Mouse (Mus musculus): ENCODE results near the gene Ryr2. TPM values are rescaled to one million over a fixed set of nuclear protein-coding genes. Genes with fewer than 3 reads are reported as not detected.

Gene Ryr2
- polyA plus RNA-seq, 1 experiment from 2014 or later, result 1.8 TPM

GRCm38 (mm10) chr13:11868979-11869378 is 237.8 kb downstream of the Ryr2 start:
- Histone ChIP-seq H3K36me3 (ENCODE audit: control insufficient read depth, insufficient read depth, low read length) (no peaks in the 10 kb centered on the region), H3K4me1 (replicated peaks; ENCODE audit: control insufficient read depth, insufficient read depth, low read length) (no peaks in the 10 kb centered on the region), H3K9me3 (ENCODE audit: control insufficient read depth, low read length) (no peaks in the 10 kb centered on the region), H3K27me3 (replicated peaks; ENCODE audit: control insufficient read depth, insufficient read depth, low read length) (no peaks in the 10 kb centered on the region), H3K27ac (ENCODE audit: low read depth) (no peak overlapping the region), H3K4me3 (ENCODE audit: low read depth, low read length) (no peak overlapping the region), H3K4me2 (ENCODE audit: low read length) (no peak overlapping the region), H3K9ac (ENCODE audit: low read length) (no peak overlapping the region)
- ATAC-seq (replicated peaks; ENCODE audit: low FRiP score, low TSS enrichment, low read depth) (no peak), DNase-seq (ENCODE audit: low spot score) (no peak)
- WGBS, result 79% methylated on average over 2 of the region's 2 CpGs

- Histone ChIP-seq H3K4me3 (ENCODE audit: low read depth, low read length) (no peak overlapping the region), H3K4me1 (replicated peaks; ENCODE audit: control insufficient read depth, insufficient read depth, low read length) (no peaks in the 10 kb centered on the region), H3K27me3 (replicated peaks; ENCODE audit: control insufficient read depth, insufficient read depth, low read length) (no peaks in the 10 kb centered on the region), H3K27ac (ENCODE audit: low read depth) (no peak overlapping the region), H3K36me3 (ENCODE audit: control insufficient read depth, insufficient read depth, low read length) (no peaks in the 10 kb centered on the region), H3K9ac (ENCODE audit: low read length) (no peak overlapping the region), H3K9me3 (ENCODE audit: control insufficient read depth, low read length) (no peaks in the 10 kb centered on the region), H3K4me2 (ENCODE audit: low read length) (no peak overlapping the region)
- no peak for DNase-seq (ENCODE audit: low spot score)
- no peak for ATAC-seq (replicated peaks; ENCODE audit: low FRiP score, low TSS enrichment, low read depth)
- 47% methylated on average over 7 of the region's 7 CpGs for WGBS
These were observed 238.7 kb downstream of the Ryr2 start for GRCm38 (mm10) chr13:11868056-11868455.

- Histone ChIP-seq H3K27me3 (replicated peaks; ENCODE audit: control insufficient read depth, insufficient read depth, low read length) (no peaks in the 10 kb centered on the region), H3K4me3 (ENCODE audit: low read depth, low read length) (no peak overlapping the region), H3K36me3 (ENCODE audit: control insufficient read depth, insufficient read depth, low read length) (no peaks in the 10 kb centered on the region), H3K4me1 (replicated peaks; ENCODE audit: control insufficient read depth, insufficient read depth, low read length) (no peaks in the 10 kb centered on the region), H3K27ac (ENCODE audit: low read depth) (no peak overlapping the region), H3K9me3 (ENCODE audit: control insufficient read depth, low read length) (no peaks in the 10 kb centered on the region), H3K4me2 (ENCODE audit: low read length) (no peak overlapping the region), H3K9ac (ENCODE audit: low read length) (no peak overlapping the region)
- DNase-seq (ENCODE audit: low spot score) (no peak), ATAC-seq (replicated peaks; ENCODE audit: low FRiP score, low TSS enrichment, low read depth) (no peak)
- 73% methylated on average over 3 of the region's 3 CpGs for WGBS
These were observed 241.5 kb downstream of the Ryr2 start for GRCm38 (mm10) chr13:11865261-11865660.

DNA sequence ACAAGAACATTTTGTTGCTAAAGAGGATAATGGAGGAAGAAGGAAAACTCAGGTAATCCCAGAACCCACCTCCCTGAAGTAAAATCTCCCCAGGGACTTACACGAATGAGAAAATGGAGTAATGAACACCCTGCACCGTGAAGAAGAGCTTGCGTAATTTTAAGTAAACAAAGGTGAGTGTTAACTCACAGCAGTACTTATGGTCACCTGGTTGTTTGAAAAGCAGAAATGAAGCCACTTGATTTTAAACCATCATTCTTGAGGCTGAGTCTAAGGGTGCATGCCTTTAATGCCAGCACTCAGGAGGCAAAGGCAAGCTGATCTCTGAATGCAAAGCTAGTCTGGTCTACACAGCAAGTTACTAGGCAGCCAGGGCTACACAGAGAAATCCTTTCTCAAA is 255.1 kb downstream of the Ryr2 start:
- Histone ChIP-seq H3K4me3 (ENCODE audit: low read depth, low read length) (no peak overlapping the region), H3K4me2 (ENCODE audit: low read length) (no peak overlapping the region), H3K4me1 (replicated peaks; ENCODE audit: control insufficient read depth, insufficient read depth, low read length) (no peaks in the 10 kb centered on the region), H3K9ac (ENCODE audit: low read length) (no peak overlapping the region), H3K9me3 (ENCODE audit: control insufficient read depth, low read length) (no peaks in the 10 kb centered on the region), H3K36me3 (ENCODE audit: control insufficient read depth, insufficient read depth, low read length) (no peaks in the 10 kb centered on the region), H3K27me3 (replicated peaks; ENCODE audit: control insufficient read depth, insufficient read depth, low read length) (no peaks in the 10 kb centered on the region), H3K27ac (ENCODE audit: low read depth) (no peak overlapping the region)
- ATAC-seq (replicated peaks; ENCODE audit: low FRiP score, low TSS enrichment, low read depth), result no peak
- WGBS, result 60% methylated on average over 3 of the region's 3 CpGs
- DNase-seq (ENCODE audit: low spot score), result no peak

- Histone ChIP-seq H3K4me1 (replicated peaks; ENCODE audit: control insufficient read depth, insufficient read depth, low read length) (no peaks in the 10 kb centered on the region), H3K27ac (ENCODE audit: low read depth) (no peak overlapping the region), H3K36me3 (ENCODE audit: control insufficient read depth, insufficient read depth, low read length) (no peaks in the 10 kb centered on the region), H3K27me3 (replicated peaks; ENCODE audit: control insufficient read depth, insufficient read depth, low read length) (no peaks in the 10 kb centered on the region), H3K4me3 (ENCODE audit: low read depth, low read length) (no peak overlapping the region), H3K4me2 (ENCODE audit: low read length) (no peak overlapping the region), H3K9ac (ENCODE audit: low read length) (no peak overlapping the region), H3K9me3 (ENCODE audit: control insufficient read depth, low read length) (no peaks in the 10 kb centered on the region)
- no peak for DNase-seq (ENCODE audit: low spot score)
- ATAC-seq (replicated peaks; ENCODE audit: low FRiP score, low TSS enrichment, low read depth), result no peak
- 87% methylated on average over 1 of the region's 1 CpGs for WGBS
These were observed 262.9 kb downstream of the Ryr2 start for GRCm38 (mm10) chr13:11843889-11844288.

- no peak overlapping the region for H3K4me2 ChIP-seq (ENCODE audit: low read length)
- H3K27me3 ChIP-seq (replicated peaks; ENCODE audit: control insufficient read depth, insufficient read depth, low read length), result no peaks in the 10 kb centered on the region
- DNase-seq (ENCODE audit: low spot score) (no peak), ATAC-seq (replicated peaks; ENCODE audit: low FRiP score, low TSS enrichment, low read depth) (no peak)
- H3K36me3 ChIP-seq (ENCODE audit: control insufficient read depth, insufficient read depth, low read length), result no peaks in the 10 kb centered on the region
- H3K4me3 ChIP-seq (ENCODE audit: low read depth, low read length), result no peak overlapping the region
- no peaks in the 10 kb centered on the region for H3K9me3 ChIP-seq (ENCODE audit: control insufficient read depth, low read length)
- WGBS, result 93% methylated on average over 3 of the region's 3 CpGs
- no peak overlapping the region for H3K27ac ChIP-seq (ENCODE audit: low read depth)
- no peaks in the 10 kb centered on the region for H3K4me1 ChIP-seq (replicated peaks; ENCODE audit: control insufficient read depth, insufficient read depth, low read length)
- H3K9ac ChIP-seq (ENCODE audit: low read length), result no peak overlapping the region
These were observed 268.9 kb downstream of the Ryr2 start for GRCm38 (mm10) chr13:11837870-11838269.

DNA sequence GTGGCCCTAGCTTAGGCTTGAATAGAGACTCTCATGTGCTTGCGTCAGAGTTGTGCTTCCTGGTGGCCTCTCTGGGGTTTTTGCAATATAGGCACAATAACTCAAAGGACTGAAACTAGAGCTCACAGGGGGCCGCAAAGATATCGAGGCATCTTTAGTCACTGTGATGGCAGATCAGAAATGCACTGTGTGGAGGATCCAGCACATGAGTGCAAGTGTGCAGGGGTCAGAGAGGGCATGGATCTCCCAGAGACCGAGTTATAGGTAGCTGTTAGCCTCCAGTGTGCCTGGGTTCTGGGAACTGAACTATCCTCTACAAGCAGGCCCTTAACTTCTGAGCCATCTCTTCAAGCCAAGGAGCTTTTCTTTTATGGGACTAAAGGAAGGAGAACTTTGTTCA is 269.6 kb downstream of the Ryr2 start:
- Histone ChIP-seq H3K36me3 (ENCODE audit: control insufficient read depth, insufficient read depth, low read length) (no peaks in the 10 kb centered on the region), H3K4me1 (replicated peaks; ENCODE audit: control insufficient read depth, insufficient read depth, low read length) (no peaks in the 10 kb centered on the region), H3K9ac (ENCODE audit: low read length) (no peak overlapping the region), H3K4me3 (ENCODE audit: low read depth, low read length) (no peak overlapping the region), H3K27ac (ENCODE audit: low read depth) (no peak overlapping the region), H3K9me3 (ENCODE audit: control insufficient read depth, low read length) (no peaks in the 10 kb centered on the region), H3K27me3 (replicated peaks; ENCODE audit: control insufficient read depth, insufficient read depth, low read length) (no peaks in the 10 kb centered on the region), H3K4me2 (ENCODE audit: low read length) (no peak overlapping the region)
- no peak for DNase-seq (ENCODE audit: low spot score)
- ATAC-seq (replicated peaks; ENCODE audit: low FRiP score, low TSS enrichment, low read depth), result no peak
- 83% methylated on average over 4 of the region's 4 CpGs for WGBS

- no peak overlapping the region for H3K4me3 ChIP-seq (ENCODE audit: low read depth, low read length)
- H3K9ac ChIP-seq (ENCODE audit: low read length), result no peak overlapping the region
- H3K4me1 ChIP-seq (replicated peaks; ENCODE audit: control insufficient read depth, insufficient read depth, low read length), result no peaks in the 10 kb centered on the region
- no peaks in the 10 kb centered on the region for H3K9me3 ChIP-seq (ENCODE audit: control insufficient read depth, low read length)
- 65% methylated on average over 6 of the region's 6 CpGs for WGBS
- no peak overlapping the region for H3K27ac ChIP-seq (ENCODE audit: low read depth)
- DNase-seq (ENCODE audit: low spot score) (no peak), ATAC-seq (replicated peaks; ENCODE audit: low FRiP score, low TSS enrichment, low read depth) (no peak)
- H3K4me2 ChIP-seq (ENCODE audit: low read length), result no peak overlapping the region
- no peaks in the 10 kb centered on the region for H3K27me3 ChIP-seq (replicated peaks; ENCODE audit: control insufficient read depth, insufficient read depth, low read length)
- H3K36me3 ChIP-seq (ENCODE audit: control insufficient read depth, insufficient read depth, low read length), result no peaks in the 10 kb centered on the region
These were observed 270.3 kb downstream of the Ryr2 start for GRCm38 (mm10) chr13:11836304-11837078.

DNA sequence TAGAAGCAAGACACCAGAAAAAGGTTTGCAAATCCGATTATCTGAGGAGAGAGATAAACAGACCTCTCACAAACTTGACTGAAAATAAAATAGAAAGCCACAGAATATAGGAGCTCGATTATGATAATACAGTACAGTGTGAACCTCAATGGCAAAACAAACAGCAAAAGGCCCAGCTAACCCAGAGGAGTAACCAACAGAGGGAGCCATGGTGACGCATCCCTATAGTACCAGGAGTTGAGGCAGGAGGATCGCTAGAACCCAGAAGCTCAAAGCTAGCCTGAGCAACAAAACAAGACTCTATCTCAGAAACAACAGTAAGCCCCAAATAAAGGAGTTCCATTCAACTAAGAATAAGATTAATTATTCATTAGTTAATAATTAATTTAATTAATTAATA is 275.5 kb downstream of the Ryr2 start:
- 82% methylated on average over 4 of the region's 4 CpGs for WGBS
- ATAC-seq (replicated peaks; ENCODE audit: low FRiP score, low TSS enrichment, low read depth), result no peak
- Histone ChIP-seq H3K27ac (ENCODE audit: low read depth) (no peak overlapping the region), H3K27me3 (replicated peaks; ENCODE audit: control insufficient read depth, insufficient read depth, low read length) (no peaks in the 10 kb centered on the region), H3K9ac (ENCODE audit: low read length) (no peak overlapping the region), H3K36me3 (ENCODE audit: control insufficient read depth, insufficient read depth, low read length) (no peaks in the 10 kb centered on the region), H3K4me1 (replicated peaks; ENCODE audit: control insufficient read depth, insufficient read depth, low read length) (no peaks in the 10 kb centered on the region), H3K9me3 (ENCODE audit: control insufficient read depth, low read length) (no peaks in the 10 kb centered on the region), H3K4me2 (ENCODE audit: low read length) (no peak overlapping the region), H3K4me3 (ENCODE audit: low read depth, low read length) (no peak overlapping the region)
- DNase-seq (ENCODE audit: low spot score), result no peak

Data from intestine, embryonic 14.5 days (tissue).